Mouse (Mus musculus): ENCODE data around the gene Cd82.

Cd82 gene

GRCm38 (mm10) chr2:93443106-93443505 lies 19.8 kb downstream of the Cd82 start:
- no peak for DNase-seq

DNA sequence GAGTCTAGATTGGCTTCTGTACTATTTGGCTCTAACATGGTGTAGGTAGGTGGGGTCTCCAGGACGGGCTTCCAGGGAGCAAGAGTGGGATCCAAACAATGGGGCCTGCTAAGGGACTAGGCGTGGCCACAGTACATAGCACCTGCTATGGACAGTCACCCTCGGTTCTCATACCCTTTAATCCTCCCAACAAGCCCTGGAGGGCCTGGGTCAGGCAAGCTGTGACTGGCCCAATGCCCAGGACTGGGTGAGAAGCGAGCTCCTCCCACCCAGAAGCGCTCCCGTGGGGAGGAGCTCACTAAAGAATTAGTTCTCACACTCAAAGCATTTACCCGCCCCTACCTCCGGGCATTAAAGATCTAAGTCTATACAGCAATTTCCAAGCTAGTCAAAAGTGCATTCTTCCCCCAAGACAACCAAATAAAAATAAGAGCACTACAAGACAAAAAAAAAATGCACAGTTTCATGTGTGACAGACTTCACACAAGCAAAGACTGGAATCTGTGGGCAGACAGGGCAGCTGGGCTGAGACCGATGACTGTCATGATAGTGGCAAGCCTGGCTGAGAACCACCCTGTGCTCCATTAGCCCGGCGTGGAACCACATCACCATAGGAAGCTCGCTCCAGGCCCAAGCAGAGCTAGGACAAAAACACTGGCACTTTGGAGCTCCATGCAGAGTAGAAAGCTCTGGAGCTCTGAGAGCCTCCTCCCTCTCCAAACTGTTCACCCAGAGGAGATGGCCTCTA lies 23.0 kb downstream of the Cd82 start:
- DNase-seq = no peak

DNA sequence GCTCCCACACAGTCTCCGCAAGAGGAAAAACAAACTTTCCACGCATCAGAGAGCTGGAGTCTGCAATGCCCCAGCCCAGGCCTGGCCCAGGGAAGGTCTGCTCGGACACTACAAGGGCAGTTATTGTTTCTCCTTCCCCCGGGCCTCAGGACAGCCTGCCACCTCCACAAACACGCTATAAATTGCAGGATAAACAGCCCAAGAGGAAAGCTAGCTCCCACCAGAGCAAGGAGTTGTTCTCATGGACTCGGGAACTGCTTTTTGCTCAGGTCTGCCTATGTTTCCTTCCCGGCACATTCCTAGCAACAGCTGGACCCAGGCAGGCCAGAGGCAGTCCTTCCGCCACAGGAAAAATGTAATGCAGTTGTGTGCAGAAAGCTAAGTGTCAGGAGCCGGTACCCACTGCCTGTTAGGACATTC lies 23.6 kb downstream of the Cd82 start:
- no peak for DNase-seq

DNA sequence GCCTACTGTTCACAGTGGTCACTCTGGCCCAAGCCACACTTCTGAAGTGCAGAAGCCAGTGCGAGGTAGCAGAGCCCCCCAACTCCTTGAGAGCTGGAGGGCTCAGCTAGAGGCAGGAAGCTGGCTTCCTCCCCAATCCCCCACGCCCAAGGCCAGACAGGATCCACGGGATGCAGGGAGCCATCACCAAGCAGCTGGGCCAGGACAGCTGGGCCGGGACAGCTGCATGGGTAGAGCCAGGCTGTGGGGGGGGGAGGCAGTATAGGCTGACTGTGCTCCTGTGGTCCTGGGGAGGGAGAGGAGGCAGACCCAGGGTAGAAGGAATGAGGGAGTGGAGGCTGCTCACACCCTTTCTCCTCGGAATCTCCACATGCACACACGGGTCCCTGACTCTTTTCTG lies 24.6 kb downstream of the Cd82 start:
- DNase-seq = no peak

DNA sequence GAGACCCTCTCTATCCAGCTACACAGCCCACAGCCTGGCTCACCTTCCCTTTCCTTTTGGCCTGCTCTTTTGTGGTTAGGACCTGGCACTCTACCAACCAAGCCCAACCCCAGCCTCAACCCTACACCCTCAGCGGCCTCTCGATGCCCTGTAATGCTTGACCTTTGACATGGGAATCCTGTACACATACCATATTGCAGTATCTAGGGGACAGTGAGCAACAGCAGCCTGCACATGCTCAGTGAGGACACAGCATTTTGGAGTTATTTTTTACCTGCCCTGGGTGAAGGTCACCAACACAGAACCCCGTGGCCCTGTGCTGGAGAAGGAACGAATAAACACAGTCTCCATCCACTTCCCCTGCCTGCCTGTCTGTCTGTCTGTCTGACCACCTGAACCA lies 27.4 kb downstream of the Cd82 start:
- DNase-seq = no peak

DNA sequence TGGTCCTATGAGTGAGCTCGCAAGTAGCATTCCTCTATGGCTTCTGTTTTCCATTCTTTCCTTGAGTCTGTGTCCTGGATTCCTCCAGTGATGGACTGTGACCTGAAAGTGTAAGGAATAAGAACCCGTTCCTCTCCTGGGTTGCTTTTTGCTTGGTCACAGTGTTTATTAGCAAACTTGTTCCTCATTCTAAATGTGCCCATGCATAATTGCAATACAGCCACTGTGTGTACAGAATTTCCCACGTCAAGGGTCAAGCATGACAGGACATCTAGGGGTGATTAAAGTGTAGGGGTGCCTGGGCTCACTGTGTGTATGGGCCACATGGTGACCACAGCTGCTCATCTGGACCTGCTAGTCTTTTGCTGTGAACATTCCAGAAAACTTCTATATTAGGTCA lies 28.0 kb downstream of the Cd82 start:
- DNase-seq = no peak

DNA sequence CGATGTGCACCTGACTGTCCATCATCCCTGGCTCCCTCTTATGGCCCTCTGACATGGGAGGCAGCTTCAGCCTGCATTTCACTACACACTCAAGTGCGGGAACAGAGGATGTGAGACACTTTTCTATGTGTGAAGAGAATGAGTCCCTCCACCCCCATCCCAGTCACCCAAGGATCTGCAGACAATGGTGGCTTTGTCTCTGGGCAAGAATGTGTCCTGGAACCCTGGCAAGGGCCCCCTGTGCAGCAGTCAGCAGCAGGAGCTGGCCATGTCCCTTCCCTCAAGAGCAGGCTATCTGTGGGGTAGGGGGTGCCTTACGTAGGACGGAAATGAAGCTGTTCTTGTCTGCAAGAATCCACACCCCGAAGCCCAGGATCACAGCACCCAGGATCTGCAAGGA lies 29.4 kb downstream of the Cd82 start:
- DNase-seq = no peak

- DNase-seq = no peak
These were observed 30.1 kb downstream of the Cd82 start for GRCm38 (mm10) chr2:93432600-93433389.

DNA sequence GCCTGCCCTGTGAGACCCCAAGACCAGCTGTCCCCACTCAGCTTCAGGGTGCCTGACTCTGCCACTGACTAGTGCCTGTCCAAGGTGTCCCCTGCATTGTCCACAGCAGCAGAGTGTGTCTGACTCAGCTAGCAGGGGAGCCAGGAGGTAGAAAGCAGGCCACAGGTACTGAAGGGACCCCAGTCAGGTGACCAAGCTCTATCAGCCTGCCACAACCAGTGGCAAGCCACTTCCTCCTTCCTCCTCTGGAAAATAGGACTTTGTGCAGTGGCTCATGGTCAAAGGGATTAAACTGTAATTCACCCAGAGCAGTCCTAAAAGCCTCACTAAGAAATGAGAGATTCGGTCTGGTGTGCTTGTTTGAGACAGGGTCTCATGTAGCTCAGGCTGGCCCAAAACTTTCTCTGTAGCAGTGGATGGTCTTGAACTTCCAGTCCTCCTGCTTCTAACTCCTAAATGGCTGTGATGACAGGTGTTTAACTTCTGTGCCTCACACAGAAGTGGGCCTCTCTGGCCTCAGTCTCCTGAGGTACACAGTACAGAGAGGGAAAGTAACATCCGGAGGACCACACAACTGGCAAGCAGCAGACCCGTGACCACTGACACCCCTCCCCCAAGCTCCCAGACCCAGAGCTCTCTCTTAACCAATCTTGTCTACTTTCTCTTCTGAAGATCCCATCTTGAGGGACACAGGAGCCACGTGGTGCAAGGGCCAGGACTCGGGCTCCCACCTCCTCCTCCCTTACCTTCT lies 31.2 kb downstream of the Cd82 start:
- no peak for DNase-seq

DNA sequence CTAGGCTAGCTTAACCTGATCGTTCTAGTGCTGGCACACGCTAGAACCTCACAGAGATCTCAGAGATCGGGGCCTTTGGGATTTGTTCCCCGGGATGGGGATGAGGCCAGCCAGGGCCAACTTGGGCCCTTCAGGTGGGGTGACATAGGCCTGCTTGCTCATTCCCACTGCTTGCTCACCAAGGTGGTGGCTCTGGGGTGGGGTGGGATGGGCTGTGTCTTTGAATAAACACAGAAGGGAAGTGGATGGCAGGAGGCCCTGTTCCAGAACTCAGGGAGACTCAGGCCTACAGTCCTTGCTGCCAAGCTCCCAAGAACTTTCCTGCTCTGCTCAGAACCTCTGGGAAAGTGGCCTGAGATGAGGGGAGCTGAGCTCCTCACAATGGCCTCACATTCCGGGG lies 31.9 kb downstream of the Cd82 start:
- DNase-seq = no peak

- peak; percentile 39 to 46 for DNase-seq
These were observed 34.9 kb downstream of the Cd82 start for GRCm38 (mm10) chr2:93428004-93428531.

GRCm38 (mm10) chr2:93427000-93427715 lies 35.8 kb downstream of the Cd82 start:
- DNase-seq = peak; percentile 66 to 71

DNA sequence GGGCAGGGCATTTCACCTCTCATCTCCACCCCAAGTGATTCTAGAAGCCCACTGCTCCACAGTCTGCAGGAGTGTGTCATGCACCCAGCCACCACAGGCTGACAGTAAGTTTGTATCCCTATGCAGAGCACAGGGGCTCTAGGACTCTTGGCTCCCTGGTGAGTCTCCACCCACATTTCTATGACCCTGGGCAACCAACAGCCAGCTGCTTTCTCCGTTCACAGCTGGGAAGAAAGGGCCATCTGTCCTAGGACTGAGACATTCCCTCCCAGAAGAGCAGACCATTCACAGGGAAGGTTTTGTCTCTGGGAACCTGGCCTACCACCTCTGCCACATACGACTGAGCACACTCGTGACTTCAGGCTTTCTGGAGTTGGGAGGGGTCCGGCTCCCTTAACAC lies 37.1 kb downstream of the Cd82 start:
- no peak for DNase-seq

DNA sequence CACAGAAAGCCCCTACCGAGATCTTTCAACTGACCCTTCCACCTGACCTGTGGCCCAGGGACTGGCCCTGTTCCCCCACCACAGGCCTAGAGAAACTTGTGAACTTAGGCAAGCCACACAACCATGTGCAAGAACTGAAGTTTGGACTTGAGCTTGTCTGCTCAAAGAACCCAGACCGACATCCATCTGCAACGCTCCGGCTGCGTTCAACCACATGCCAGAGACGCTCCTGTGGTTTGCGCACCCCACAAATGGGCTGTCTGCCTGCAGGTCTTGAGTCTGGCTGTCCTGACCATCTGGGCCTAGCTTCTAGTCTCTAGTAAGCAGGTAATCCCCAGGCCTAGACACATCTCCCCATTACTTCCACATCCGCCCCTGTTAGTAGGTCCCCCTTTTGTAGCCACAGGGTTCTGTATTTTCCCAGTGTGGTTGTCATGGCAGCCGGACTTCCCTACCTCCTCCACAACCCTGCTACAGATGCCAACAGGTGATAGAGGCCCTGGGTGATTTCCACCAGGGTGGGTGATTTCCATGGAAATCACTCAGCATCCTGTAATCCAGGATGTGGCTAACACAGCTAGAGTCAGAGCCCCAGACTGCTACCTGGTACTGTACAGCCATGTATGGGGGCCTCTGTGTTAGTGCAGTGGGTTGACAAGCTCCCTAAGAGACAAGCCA lies 38.5 kb downstream of the Cd82 start:
- DNase-seq = no peak

DNA sequence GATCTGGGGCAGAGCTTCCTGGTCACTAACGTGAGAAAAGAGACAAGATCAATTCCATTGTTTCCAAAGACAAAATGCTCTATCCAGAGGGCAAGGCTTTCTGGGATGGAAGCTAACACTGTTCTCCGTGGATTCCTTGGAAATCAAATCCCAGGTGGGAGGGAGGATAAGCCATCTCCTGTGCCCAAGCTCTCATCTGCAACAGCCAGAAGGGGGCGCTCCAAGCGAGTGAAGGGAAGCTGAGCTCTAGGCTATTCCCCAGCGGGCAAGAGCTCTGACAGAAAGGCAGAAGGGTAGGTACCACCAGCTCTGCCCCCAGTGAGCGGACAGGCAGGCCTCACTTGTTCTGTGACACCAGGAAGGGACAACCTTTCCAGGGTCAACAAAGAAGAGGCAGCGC lies 41.6 kb downstream of the Cd82 start:
- peak; percentile 84 for DNase-seq

GRCm38 (mm10) chr2:93419971-93420370 lies 43.0 kb downstream of the Cd82 start:
- no peak for DNase-seq

GRCm38 (mm10) chr2:93418396-93418795 lies 44.5 kb downstream of the Cd82 start:
- DNase-seq = peak; percentile 79 to 80

GRCm38 (mm10) chr2:93416874-93417709 lies 45.8 kb downstream of the Cd82 start:
- DNase-seq = no peak

DNA sequence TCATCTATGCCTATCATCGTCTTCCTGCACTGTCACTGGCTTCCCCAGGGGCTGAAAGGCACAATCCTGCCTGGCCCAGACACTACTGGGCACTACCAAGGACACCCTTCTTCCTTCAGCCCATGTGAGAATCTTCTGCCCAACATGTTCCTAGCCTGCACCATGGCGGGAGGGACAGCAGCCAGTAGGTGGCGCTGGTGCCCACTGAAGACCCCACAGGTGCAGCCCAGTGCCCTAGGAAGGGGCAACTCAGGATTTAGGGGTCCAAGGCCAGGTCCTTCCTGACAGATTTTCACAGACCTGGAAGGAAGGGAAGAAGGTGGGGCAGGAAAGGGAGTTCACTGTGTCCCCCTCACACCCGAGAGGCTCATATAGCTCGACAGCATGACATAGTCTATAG lies 47.7 kb downstream of the Cd82 start:
- DNase-seq = peak; percentile 73 to 76

DNA sequence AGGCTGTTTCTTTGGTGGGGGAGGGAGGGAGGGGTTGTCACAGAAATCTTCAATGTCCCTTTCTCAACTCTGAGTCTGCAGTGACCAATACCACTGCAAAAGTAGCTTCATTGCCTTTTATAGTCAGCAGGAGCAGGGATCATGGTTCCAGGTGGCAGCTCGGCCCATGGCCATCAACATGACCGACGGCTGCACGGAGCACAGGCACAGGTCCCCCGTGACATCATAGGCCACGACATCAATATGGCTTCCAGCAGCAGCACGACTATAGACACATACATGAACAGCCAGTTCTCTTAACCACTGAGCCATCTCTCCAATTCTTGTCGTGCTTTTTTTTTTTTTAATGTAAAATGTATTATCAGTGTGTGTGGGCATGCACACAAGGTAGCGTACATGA lies 48.8 kb downstream of the Cd82 start:
- DNase-seq = no peak

GRCm38 (mm10) chr2:93413367-93414014 lies 49.4 kb downstream of the Cd82 start:
- DNase-seq = peak; percentile 80 to 83

Measured in B cell, adult 2 months (primary cell).